Mouse (Mus musculus): ENCODE results near the gene Zfp13. TPM values are rescaled to one million over a fixed set of nuclear protein-coding genes. Genes with fewer than 3 reads are reported as not detected.

The Zfp13 gene
- total and polyA plus RNA-seq, 3 experiments: 0.08 to 0.38 TPM; not detected in 1

DNA sequence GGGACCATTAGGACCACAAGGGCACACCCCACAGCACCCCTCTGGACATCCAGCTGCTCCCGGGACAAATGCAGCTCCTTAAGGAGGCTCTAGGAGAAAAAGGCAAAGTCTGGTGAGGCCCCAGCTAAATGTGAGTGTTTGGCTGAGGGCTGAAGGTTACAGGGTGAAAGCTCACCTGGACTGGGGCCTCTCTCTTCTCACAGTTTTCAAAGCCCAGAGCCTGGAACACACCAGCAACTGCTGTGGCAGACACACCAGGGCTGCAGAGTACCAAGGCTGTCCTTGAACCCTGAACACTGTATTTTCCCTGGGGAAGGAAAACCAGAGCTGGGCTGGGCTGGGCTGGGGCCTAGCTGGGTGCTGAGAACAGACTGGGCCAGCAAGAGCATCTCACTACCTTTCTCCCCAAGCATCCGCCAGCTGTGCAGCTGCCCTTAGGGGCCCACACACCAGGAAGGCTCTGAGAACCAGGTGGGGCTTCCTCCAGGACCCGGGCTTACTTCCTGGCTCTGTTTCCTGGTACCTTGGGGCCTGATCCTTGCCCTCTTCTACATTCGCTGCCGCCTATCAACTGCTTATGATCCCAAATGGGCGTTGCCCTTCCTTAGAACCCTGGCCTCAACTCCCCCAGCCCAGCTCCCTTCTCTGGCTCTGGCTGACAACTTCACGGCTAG, 43.9 kb downstream of the Zfp13 start:
- H3K9ac ChIP-seq (ENCODE audit: control insufficient read depth, low read depth, low read length, poor library complexity, severe bottlenecking): no peak overlapping the region
- TF ChIP-seq ELF1 (IDR thresholded peaks at IDR 0.05; ENCODE audit: low read depth, low read length): no peak
- H3K9me3 ChIP-seq (replicated peaks; ENCODE audit: insufficient read depth, low read length): no peaks in the 10 kb centered on the region
- no peak overlapping the region for H3K4me3 ChIP-seq (ENCODE audit: control insufficient read depth in 1 of 2, insufficient read depth in 1 of 2, low read depth in 2 of 2, low read length in 2 of 2)
- H3K4me1 ChIP-seq (ENCODE audit: control insufficient read depth in 1 of 2, insufficient read depth in 2 of 2, low read length in 2 of 2): peaks cover 0 to 10% of the 10 kb centered on the region in 2 experiments; a peak in 2 of 4 replicates
- peaks cover 0 to 5% of the 10 kb centered on the region in 2 experiments; a peak in 2 of 4 replicates for H3K36me3 ChIP-seq (ENCODE audit: control insufficient read depth in 1 of 2, insufficient read depth in 2 of 2, low read length in 2 of 2)
- DNase-seq (ENCODE audit: low read depth, low spot score): no peak
- no peaks in the 10 kb centered on the region for H3K79me2 ChIP-seq (ENCODE audit: control insufficient read depth, insufficient read depth, low read length, poor library complexity)
- no peak overlapping the region for H3K27ac ChIP-seq (ENCODE audit: control insufficient read depth, low read depth, low read length)
- no peaks in the 10 kb centered on the region for H3K27me3 ChIP-seq (ENCODE audit: control insufficient read depth in 1 of 2, insufficient read depth in 2 of 2, low read length in 2 of 2)

DNA sequence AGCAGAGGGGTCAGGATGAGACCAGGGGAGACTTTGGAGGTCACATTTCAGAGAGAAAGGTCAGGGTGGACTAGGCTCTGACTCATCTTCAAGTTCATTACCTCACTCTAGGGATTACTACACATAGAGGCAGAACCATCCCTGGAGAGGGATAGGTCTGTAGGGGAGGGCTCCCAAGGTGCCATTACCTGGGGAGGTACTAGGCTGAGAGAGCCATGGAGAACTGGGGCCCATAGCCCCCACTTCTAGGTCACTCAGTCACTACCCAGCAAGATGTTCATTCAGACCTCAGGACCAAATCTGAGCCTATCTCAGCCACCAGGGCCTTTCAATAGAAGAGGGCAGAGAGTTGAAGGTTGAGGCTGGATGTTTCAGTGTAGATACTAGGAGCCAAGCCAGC, 45.0 kb downstream of the Zfp13 start:
- Histone ChIP-seq H3K4me1 (ENCODE audit: control insufficient read depth in 1 of 2, insufficient read depth in 2 of 2, low read length in 2 of 2) (peaks cover 0 to 10% of the 10 kb centered on the region in 2 experiments; a peak in 2 of 4 replicates), H3K4me3 (ENCODE audit: control insufficient read depth in 1 of 2, insufficient read depth in 1 of 2, low read depth in 2 of 2, low read length in 2 of 2) (no peak overlapping the region), H3K79me2 (ENCODE audit: control insufficient read depth, insufficient read depth, low read length, poor library complexity) (no peaks in the 10 kb centered on the region), H3K9me3 (replicated peaks; ENCODE audit: insufficient read depth, low read length) (no peaks in the 10 kb centered on the region), H3K36me3 (ENCODE audit: control insufficient read depth in 1 of 2, insufficient read depth in 2 of 2, low read length in 2 of 2) (peaks cover 0 to 5% of the 10 kb centered on the region in 2 experiments; a peak in 2 of 4 replicates), H3K27ac (ENCODE audit: control insufficient read depth, low read depth, low read length) (no peak overlapping the region), H3K27me3 (ENCODE audit: control insufficient read depth in 1 of 2, insufficient read depth in 2 of 2, low read length in 2 of 2) (no peaks in the 10 kb centered on the region), H3K9ac (ENCODE audit: control insufficient read depth, low read depth, low read length, poor library complexity, severe bottlenecking) (no peak overlapping the region)
- no peak for TF ChIP-seq CHD1 (IDR thresholded peaks at IDR 0.05; ENCODE audit: low read depth, low read length)
- no peak for TF ChIP-seq SMC3 (IDR thresholded peaks at IDR 0.05; ENCODE audit: low read depth, low read length)
- no peak for TF ChIP-seq MYC (IDR thresholded peaks at IDR 0.05; ENCODE audit: low read depth, low read length)
- TF ChIP-seq TCF12 (IDR thresholded peaks at IDR 0.05; ENCODE audit: low read depth, low read length): no peak
- no peak for TF ChIP-seq ZNF384 (IDR thresholded peaks at IDR 0.05; ENCODE audit: low read depth, low read length)
- TF ChIP-seq ZKSCAN1 (IDR thresholded peaks at IDR 0.05; ENCODE audit: low read depth, low read length): no peak
- no peak for TF ChIP-seq MAX (IDR thresholded peaks at IDR 0.05; ENCODE audit: low read length)
- TF ChIP-seq E2F4 (IDR thresholded peaks at IDR 0.05; ENCODE audit: borderline replicate concordance, low read depth, low read length): no peak
- TF ChIP-seq POLR2A (IDR thresholded peaks at IDR 0.05; ENCODE audit: control insufficient read depth in 1 of 2, insufficient read depth in 1 of 2, low read depth in 1 of 2, low read length in 2 of 2, poor library complexity in 1 of 2): no peak
- no peak for TF ChIP-seq MAFK (IDR thresholded peaks at IDR 0.05; ENCODE audit: borderline replicate concordance, low read depth, low read length)
- no peak for TF ChIP-seq JUND (IDR thresholded peaks at IDR 0.05; ENCODE audit: low read depth, low read length)
- TF ChIP-seq MXI1 (IDR thresholded peaks at IDR 0.05; ENCODE audit: low read depth, low read length): no peak
- TF ChIP-seq RCOR1 (IDR thresholded peaks at IDR 0.05; ENCODE audit: low read depth, low read length): no peak
- TF ChIP-seq POLR2AphosphoS2 (IDR thresholded peaks at IDR 0.05; ENCODE audit: low read length): no peak
- no peak for TF ChIP-seq MYB (IDR thresholded peaks at IDR 0.05; ENCODE audit: low read depth, low read length)
- no peak for DNase-seq (ENCODE audit: low read depth, low spot score)

Data from MEL (cell line).